Mouse (Mus musculus) stomach, embryonic 15.5 days (tissue): ENCODE results near the gene Fam3c. TPM values are rescaled to one million over a fixed set of nuclear protein-coding genes. Genes with fewer than 3 reads are reported as not detected.

Experiments
- ATAC-seq: fragments of 200-750 bp; cut with Nextera tagmentation; 2 replicates; pipeline ENCODE4 v1.8.0; 2017; ENCODE audit warnings: low read depth, moderate number of reproducible peaks, moderate TSS enrichment; ENCODE audit not compliant: insufficient read depth, low FRiP score
- H3K27ac ChIP-seq: fragments of 300-500 bp; sonication (generic); 2 replicates; pipeline ENCODE4 v1.5.1; 2015; ENCODE audit warnings: mild to moderate bottlenecking, inconsistent platforms
- H3K27me3 ChIP-seq: fragments of 300-500 bp; sonication (generic); replicated peaks from 2 replicates; pipeline ENCODE4 v1.6.1; 2015; ENCODE audit warnings: inconsistent platforms
- H3K36me3 ChIP-seq: fragments of 300-500 bp; sonication (generic); 2 replicates; pipeline ENCODE4 v1.6.1; 2015; ENCODE audit warnings: inconsistent platforms
- H3K4me1 ChIP-seq: fragments of 300-500 bp; sonication (generic); 2 replicates; pipeline ENCODE4 v1.6.1; 2015; ENCODE audit warnings: inconsistent platforms
- H3K4me2 ChIP-seq: fragments of 300-500 bp; sonication (generic); 2 replicates; pipeline ENCODE4 v1.6.1; 2015; ENCODE audit warnings: mild to moderate bottlenecking, inconsistent platforms
- H3K4me3 ChIP-seq: fragments of 300-500 bp; sonication (generic); replicated peaks from 2 replicates; pipeline ENCODE4 v1.5.1; 2015; ENCODE audit warnings: inconsistent platforms
- H3K9ac ChIP-seq: fragments of 300-500 bp; sonication (generic); 2 replicates; pipeline ENCODE4 v1.6.1; 2015; ENCODE audit warnings: inconsistent platforms
- H3K9me3 ChIP-seq: fragments of 300-500 bp; sonication (generic); 2 replicates; pipeline ENCODE4 v1.6.1; 2016; ENCODE audit warnings: inconsistent platforms
- WGBS: fragments of 180-500 bp; shearing (Covaris S2); methylation state at CpG from one replicate; pipeline ENCODE4 v1.1.7; 2015; 5-methylcytosine and 5-hydroxymethylcytosine counted together
- polyA plus RNA-seq: library from polyadenylated mRNA; unstranded; fragments of >200 nt; fragmentation: Nextera tagmentation; extraction: Ambion mirVana; gene quantifications from 2 replicates; pipeline ENCODE4 v1.2.1, GENCODE M21; 2015

Fam3c gene
- polyA plus RNA-seq, 1 experiment from 2014 or later: 76.1 TPM

- H3K9ac ChIP-seq: no peak overlapping the region
- H3K36me3 ChIP-seq: no peaks in the 10 kb centered on the region
- H3K4me3 ChIP-seq: no peak overlapping the region
- ATAC-seq: no peak
- 70% methylated on average over 4 of the region's 4 CpGs for WGBS
- no peaks in the 10 kb centered on the region for H3K4me1 ChIP-seq
- H3K4me2 ChIP-seq: no peak overlapping the region
- no peaks in the 10 kb centered on the region for H3K27me3 ChIP-seq
- H3K27ac ChIP-seq: no peak overlapping the region
- H3K9me3 ChIP-seq: no peaks in the 10 kb centered on the region
These were observed 97.3 kb downstream of the Fam3c start for GRCm38 (mm10) chr6:22258784-22259183.

Other genes starting within 250 kb of the Fam3c start
- gene Wnt16, start 68.0 kb downstream of the Fam3c start, polyA plus RNA-seq: 2.1 and 2.2 TPM in 2 replicates